Mouse (Mus musculus) embryonic facial prominence, embryonic 10.5 days (tissue): ENCODE measurements around the gene Baiap2. TPM values are rescaled to one million over a fixed set of nuclear protein-coding genes. Genes with fewer than 3 reads are reported as not detected.
A peak's percentile ranks its signal among the peaks of the same experiment; 100 is the strongest.

Source experiments
- DNase-seq: peaks from one replicate; pipeline ENCODE4 v3.0.0-alpha.2; 2017; ENCODE audit warnings: low spot score
- H3K27ac ChIP-seq: fragments of 300-500 bp; sonication (generic); replicated peaks from 2 replicates; pipeline ENCODE4 v1.5.1; 2016; ENCODE audit warnings: mild to moderate bottlenecking
- H3K27me3 ChIP-seq: fragments of 300-500 bp; sonication (generic); replicated peaks from 2 replicates; pipeline ENCODE4 v1.6.1; 2016; ENCODE audit warnings: low read depth, mild to moderate bottlenecking; ENCODE audit not compliant: poor library complexity, severe bottlenecking
- H3K36me3 ChIP-seq: fragments of 300-500 bp; sonication (generic); replicated peaks from 2 replicates; pipeline ENCODE4 v1.6.1; 2016; ENCODE audit warnings: mild to moderate bottlenecking, moderate library complexity
- H3K4me1 ChIP-seq: fragments of 300-500 bp; sonication (generic); 2 replicates; pipeline ENCODE4 v1.6.1; 2016
- H3K4me3 ChIP-seq: fragments of 300-500 bp; sonication (generic); 2 replicates; pipeline ENCODE4 v1.5.1; 2016; ENCODE audit warnings: mild to moderate bottlenecking, moderate library complexity
- H3K9me3 ChIP-seq: fragments of 300-500 bp; sonication (generic); 2 replicates; pipeline ENCODE4 v1.6.1; 2016; ENCODE audit warnings: mild to moderate bottlenecking
- WGBS: fragments of 180-500 bp; shearing (Covaris S2); methylation state at CpG from one replicate; pipeline ENCODE4 v1.1.7; 2016; 5-methylcytosine and 5-hydroxymethylcytosine counted together
- polyA plus RNA-seq: library from polyadenylated mRNA; unstranded; fragments of >200 nt; fragmentation: Nextera tagmentation; extraction: Ambion mirVana; gene quantifications from 2 replicates; pipeline ENCODE4 v1.2.1, GENCODE M21; 2016

Gene Baiap2
- polyA plus RNA-seq, 1 experiment from 2014 or later, result 11.0 TPM

DNA sequence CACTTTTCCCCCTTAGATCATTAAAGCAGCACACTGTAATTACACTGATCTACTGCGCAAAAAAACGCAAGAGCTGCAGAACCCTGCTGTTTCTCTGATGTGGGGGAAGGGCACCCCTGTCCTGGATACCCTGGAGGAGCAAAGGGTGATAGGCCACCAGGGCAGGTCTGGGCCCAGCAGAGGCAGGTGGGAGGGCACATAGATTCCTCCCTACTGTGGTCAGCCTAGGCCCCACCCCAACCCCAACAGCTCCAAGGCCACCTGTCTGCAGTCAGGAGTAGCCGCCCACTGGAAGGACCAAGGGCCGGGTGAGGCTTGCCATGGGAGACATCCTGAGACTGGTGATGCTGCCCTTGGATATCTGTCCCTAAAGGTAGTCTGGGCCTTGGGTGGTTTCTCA lies 102.8 kb downstream of the Baiap2 start:
- peaks cover 61% of the 10 kb centered on the region for H3K4me1 ChIP-seq
- peaks cover 62% of the 10 kb centered on the region for H3K27me3 ChIP-seq

DNA sequence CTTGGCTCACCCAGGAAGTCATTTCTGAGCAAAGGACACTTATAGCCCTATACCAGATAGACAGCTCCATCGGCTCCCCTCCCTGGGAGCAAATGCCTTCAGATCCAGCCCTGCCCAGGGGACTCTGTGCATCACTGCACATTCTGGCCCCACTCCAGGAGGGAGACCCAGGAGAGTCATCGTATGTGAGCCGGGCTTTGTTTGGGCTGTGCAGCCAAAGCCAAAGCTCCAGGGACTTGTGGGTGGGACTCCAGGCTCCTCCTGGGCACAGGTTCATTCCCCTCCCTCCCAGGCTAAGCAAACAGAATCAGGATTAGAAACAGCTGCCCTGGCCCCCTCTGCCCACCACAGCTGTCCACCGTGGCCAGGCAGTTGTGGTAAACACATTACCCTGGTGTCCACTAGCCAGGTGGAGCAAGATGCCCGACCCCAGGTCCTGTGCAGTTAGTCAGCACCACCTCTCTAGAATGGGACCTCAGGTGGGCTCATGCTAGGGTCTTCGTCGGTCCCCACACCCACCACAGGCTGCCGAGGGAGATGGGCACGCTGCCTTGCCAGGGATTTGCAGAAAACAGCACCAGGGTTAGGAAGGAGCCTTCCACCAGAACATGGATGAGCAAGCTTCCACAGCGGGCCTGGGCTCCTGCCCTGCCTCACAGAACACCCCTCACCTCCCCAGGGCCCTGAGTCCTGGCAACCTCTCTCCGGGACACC lies 103.4 kb downstream of the Baiap2 start:
- peaks cover 59% of the 10 kb centered on the region for H3K4me1 ChIP-seq
- H3K27me3 ChIP-seq, result peaks cover 69% of the 10 kb centered on the region
- WGBS, result 45% methylated on average over 11 of the region's 11 CpGs
- peak; percentile 37 for DNase-seq
- H3K9me3 ChIP-seq, result no peaks in the 10 kb centered on the region
- H3K36me3 ChIP-seq, result no peaks in the 10 kb centered on the region
- H3K4me3 ChIP-seq, result peak overlapping the region; percentile 77
- H3K27ac ChIP-seq, result peak overlapping the region; percentile 82; the same call in 1 of the 2 replicates

More for the DNA sequence above, 102.8 kb downstream of the Baiap2 start:
- Histone ChIP-seq H3K27ac (0 out of 2 replicates have a peak overlapping the region, but pooled peaks have one; percentile 4), H3K9me3 (no peaks in the 10 kb centered on the region), H3K36me3 (no peaks in the 10 kb centered on the region), H3K4me3 (peak overlapping the region; percentile 77; the same call in 1 of the 2 replicates)
- 57% methylated on average over 4 of the region's 4 CpGs for WGBS
- DNase-seq, result no peak

DNA sequence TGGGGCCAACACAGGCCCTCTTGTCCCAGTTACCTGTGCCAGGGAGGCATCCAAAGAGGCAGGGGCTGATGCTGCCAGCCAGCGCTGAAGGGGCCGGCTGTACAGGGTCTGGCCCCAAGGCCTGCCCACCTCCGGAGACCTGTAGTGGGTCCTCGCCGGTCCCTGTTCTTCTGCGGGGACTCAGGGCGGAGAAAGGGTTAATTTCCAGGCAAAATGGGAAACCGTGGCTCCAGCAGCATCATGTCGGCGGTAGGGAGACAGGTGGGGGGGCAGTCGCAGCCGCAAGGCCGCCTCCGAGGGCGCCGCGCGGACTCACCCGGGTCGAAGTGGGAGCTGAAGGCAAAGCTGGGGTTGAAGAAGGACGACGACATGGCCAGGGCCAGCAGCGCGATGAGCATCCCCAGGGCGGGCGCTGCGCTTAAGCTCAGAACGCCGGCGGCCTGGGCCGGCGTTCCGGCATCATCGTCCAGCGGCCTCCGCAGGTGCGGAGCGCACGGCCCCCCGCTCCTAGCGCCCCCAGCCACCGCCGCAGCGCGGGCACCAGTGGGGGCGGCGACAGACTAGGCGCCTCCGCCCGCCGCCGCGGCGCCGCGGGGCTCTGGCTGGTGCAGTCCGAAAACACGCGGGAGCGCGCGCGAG lies 104.1 kb downstream of the Baiap2 start, which contains the start of gene Aatk:
Gene Aatk (minus strand): TSS at position 615 of the 639 bp plus-strand sequence.
- under 1% methylated on average over 63 of the region's 63 CpGs for WGBS
- peaks cover 75% of the 10 kb centered on the region for H3K27me3 ChIP-seq

DNA sequence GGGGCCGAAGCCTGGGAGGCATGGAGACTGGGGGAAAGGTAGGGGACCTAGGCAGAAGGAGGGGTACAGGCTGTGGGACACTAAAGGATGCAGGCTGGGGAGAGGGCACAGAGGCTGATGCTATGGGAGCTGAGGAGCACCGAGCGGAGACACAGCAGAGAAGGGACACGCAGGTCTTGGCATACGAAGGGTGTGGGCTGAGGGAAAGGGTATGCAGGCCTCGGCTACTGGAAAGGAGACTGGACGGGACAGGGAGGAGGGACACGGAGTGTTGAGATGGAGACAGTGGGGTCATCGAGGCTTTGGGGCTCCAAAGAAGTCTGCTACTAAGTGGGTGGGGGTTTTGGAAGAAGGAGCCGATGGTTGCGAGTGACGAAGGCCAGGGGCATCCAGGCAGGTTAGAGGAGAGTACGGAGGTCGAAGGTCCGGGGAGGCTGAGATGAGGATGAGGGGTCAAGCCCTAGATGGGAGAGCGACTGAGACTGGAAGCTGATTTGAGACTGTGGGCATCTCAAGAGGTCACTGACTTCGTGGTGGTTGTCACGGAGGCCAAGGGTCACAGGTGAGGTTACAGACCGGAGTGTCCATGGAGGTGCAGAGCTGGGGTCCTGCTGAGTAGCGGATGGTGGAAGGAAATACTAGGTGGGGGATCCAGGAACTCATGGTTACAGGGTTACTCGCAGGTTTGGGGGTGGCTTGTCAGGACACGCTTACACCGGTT lies 105.1 kb downstream of the Baiap2 start:
- H3K4me3 ChIP-seq, result peak overlapping the region; percentile 77
- peaks cover 76% of the 10 kb centered on the region for H3K27me3 ChIP-seq
- H3K4me1 ChIP-seq, result peaks cover 59% of the 10 kb centered on the region
- no peaks in the 10 kb centered on the region for H3K9me3 ChIP-seq
- no peaks in the 10 kb centered on the region for H3K36me3 ChIP-seq
- WGBS, result 8% methylated on average over 23 of the region's 23 CpGs
- H3K27ac ChIP-seq, result peak overlapping the region; percentile 82; the same call in 1 of the 2 replicates
- no peak for DNase-seq

More for the DNA sequence above, 104.1 kb downstream of the Baiap2 start, which contains the start of gene Aatk:
- H3K9me3 ChIP-seq, result no peaks in the 10 kb centered on the region
- H3K4me1 ChIP-seq, result peaks cover 61% of the 10 kb centered on the region
- peak; percentile 64 for DNase-seq
- peak within 1 kb of the TSS; percentile 82 for H3K27ac ChIP-seq
- H3K4me3 ChIP-seq, result peak within 1 kb of the TSS; percentile 77
- H3K36me3 ChIP-seq, result no peaks in the 10 kb centered on the region

DNA sequence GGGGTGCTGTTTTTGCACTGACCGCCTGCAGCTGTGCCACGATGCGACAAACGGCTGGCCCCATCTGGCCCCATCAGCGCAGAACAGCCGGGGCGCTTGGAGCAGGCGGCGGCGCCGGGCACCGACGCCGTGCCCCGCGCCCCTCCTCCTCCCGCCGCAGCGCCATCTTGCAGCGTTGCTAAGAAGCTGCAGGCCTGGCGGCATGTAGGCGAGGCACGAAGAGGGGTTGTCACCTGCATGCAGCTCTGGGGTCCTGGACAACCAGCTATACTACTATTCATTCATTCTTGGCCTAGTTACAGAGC lies 105.6 kb downstream of the Baiap2 start:
- H3K27ac ChIP-seq, result 0 out of 2 replicates have a peak overlapping the region, but pooled peaks have one; percentile 82
- 3% methylated on average over 23 of the region's 23 CpGs for WGBS
- no peaks in the 10 kb centered on the region for H3K36me3 ChIP-seq

DNA sequence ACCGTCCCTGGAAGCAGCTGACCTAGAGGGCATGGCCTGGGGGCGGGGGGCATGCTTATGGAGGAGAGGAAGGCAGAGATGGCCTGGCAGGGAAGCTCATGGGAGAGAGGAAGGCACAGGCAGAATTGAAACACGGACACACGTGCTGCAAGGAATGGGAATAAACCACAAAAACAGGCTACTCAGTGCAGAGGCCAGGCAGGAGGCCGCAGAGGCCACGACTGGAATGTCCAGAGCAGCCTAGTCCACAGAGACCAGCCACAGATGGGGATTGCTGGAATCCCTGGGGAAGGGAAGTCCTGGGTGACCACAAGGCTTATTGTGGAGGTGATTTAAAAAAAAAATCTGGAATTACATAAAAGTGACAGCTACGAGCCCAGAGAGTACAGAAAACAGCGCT lies 106.5 kb downstream of the Baiap2 start:
- no peaks in the 10 kb centered on the region for H3K9me3 ChIP-seq
- peaks cover 59% of the 10 kb centered on the region for H3K4me1 ChIP-seq
- H3K4me3 ChIP-seq, result no peak overlapping the region
- 75% methylated on average over 8 of the region's 8 CpGs for WGBS
- no peak for DNase-seq
- no peaks in the 10 kb centered on the region for H3K36me3 ChIP-seq
- H3K27me3 ChIP-seq, result peaks cover 73% of the 10 kb centered on the region
- no peak overlapping the region for H3K27ac ChIP-seq

More for the DNA sequence above, 105.6 kb downstream of the Baiap2 start:
- H3K4me1 ChIP-seq, result peaks cover 59% of the 10 kb centered on the region
- H3K4me3 ChIP-seq, result peak overlapping the region; percentile 77
- DNase-seq, result peak; percentile 61
- H3K27me3 ChIP-seq, result peaks cover 76% of the 10 kb centered on the region
- H3K9me3 ChIP-seq, result no peaks in the 10 kb centered on the region

DNA sequence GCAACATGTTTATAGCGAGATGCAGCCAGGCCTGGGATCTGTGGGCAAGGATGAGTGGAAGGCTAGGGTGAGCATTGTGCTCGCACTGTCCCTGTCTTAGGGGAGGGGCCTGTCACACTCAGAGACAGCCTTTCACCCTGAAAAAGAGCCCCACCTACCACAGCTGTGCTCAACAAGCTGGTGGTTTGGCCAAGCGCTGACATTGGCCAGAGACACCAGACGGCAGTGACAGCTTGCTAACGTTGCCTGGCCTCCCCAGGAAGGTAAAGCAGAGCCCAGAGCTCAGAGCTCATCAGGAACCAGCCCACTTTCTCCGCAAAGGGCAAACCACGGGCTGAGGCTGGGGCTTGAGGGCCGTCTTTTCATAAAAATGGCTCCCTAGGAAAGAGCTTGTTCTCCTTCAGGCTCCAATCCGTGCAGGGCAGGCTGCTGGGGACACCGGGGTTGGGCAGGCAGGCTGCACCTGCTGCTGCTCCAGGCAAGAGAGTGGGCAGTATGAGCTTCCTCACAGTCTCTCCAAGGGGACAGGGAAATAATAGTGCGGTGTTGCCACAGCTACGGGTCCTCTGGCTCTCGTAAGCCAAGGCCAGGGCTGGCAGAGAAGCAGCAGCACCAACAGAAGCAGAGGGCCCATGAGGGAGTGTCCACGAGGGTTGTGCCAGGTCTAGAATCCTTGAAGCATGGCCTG lies 108.7 kb downstream of the Baiap2 start:
- Histone ChIP-seq H3K27me3 (peaks cover 51% of the 10 kb centered on the region), H3K9me3 (no peaks in the 10 kb centered on the region), H3K27ac (peak overlapping the region; percentile 40), H3K4me1 (peaks cover 46% of the 10 kb centered on the region), H3K36me3 (no peaks in the 10 kb centered on the region), H3K4me3 (no peak overlapping the region)
- no peak for DNase-seq
- WGBS, result 54% methylated on average over 14 of the region's 14 CpGs

DNA sequence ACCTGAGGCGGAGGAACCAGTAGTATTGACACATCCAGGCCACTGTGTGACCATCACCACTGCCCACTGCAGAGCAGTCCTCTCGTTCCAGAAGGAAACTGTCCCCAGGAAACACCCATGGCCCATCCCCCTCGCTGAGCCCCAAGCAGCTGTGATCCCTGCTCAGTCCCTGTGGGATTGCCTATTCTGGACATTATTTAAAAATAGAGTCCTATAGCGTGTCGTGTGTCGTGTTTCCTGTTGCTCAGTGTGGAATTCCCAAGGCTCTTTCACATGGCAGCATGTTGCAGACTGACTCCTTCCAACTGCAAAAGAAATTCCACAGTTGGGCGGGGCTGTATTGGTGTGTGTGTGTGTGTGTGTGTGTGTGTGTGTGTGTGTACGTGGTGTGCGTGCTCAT lies 109.7 kb downstream of the Baiap2 start:
- Histone ChIP-seq H3K9me3 (no peaks in the 10 kb centered on the region), H3K4me3 (no peak overlapping the region), H3K4me1 (peaks cover 36% of the 10 kb centered on the region), H3K27me3 (peaks cover 41% of the 10 kb centered on the region), H3K27ac (no peak overlapping the region), H3K36me3 (no peaks in the 10 kb centered on the region)
- no peak for DNase-seq
- WGBS, result 80% methylated on average over 9 of the region's 9 CpGs

DNA sequence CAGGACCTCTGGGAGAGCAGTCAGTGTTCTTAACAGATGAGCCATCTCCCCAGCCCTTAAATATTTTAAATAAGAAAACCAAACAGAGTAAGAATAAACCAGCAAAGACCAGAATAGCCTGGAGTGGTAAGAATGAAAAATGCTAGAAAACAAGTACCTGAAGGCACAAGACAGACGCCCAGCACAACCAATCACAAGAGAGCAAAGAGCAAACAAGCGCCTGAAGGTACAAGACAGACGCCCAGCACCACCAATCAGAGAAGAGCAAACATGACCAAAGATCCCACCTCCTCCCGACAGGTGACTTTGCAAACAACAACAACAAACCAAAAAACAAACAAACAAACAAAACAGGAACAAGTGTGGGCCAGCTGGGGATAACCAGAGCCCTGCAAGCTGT lies 111.3 kb downstream of the Baiap2 start:
- H3K36me3 ChIP-seq, result no peaks in the 10 kb centered on the region
- no peak overlapping the region for H3K4me3 ChIP-seq
- no peak for DNase-seq
- 85% methylated on average over 4 of the region's 4 CpGs for WGBS
- H3K27ac ChIP-seq, result no peak overlapping the region
- peaks cover 26% of the 10 kb centered on the region for H3K27me3 ChIP-seq
- H3K9me3 ChIP-seq, result no peaks in the 10 kb centered on the region
- peaks cover 21% of the 10 kb centered on the region for H3K4me1 ChIP-seq

DNA sequence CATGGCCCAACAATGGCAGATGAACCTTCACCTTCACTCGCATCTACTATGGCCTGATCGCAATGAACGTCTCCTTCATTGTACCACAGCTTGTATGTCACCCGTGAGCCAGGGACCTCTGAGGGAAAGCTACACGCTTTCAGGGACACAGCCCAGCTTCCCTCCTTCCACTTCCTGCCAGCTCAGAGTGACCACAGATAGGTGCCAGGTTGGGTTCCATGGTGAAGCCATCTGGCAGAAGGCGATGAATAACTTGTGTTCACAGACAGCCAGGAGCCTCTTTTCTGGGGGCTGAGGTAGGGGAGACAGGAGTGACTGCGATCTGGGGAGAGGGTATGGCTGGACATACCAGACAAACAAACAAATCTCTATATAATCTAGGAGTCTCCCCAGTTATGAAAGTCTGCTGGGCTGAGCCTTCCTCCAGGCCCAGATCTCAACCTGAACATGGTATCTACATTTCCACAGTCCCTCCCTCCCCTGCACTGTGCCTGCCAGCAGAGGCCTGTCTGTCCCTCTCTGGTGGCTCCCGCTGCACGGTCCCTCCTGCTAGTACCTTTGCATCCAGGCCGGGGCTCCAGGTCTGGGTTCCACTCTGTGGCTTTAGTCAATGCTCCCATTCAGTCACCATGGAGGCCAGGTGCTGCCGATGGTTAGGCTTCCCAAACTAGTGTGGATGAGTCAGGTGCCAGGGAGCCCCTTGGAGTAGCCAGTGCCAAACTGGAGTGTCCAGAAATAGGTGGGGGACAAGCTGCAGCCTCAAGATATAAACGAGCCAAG lies 113.6 kb downstream of the Baiap2 start:
- H3K9me3 ChIP-seq, result no peaks in the 10 kb centered on the region
- no peak for DNase-seq
- WGBS, result 87% methylated on average over 12 of the region's 12 CpGs
- peaks cover 6% of the 10 kb centered on the region; the same call in 1 of the 2 replicates for H3K27me3 ChIP-seq
- no peak overlapping the region for H3K27ac ChIP-seq
- no peak overlapping the region for H3K4me3 ChIP-seq
- no peaks in the 10 kb centered on the region for H3K36me3 ChIP-seq
- peaks cover 21% of the 10 kb centered on the region for H3K4me1 ChIP-seq
